Mouse (Mus musculus): ENCODE measurements around the gene Ms4a6b.
"Not testable (repeated sequence)": the region's sequence is repeated elsewhere in the genome, so short reads cannot be mapped to it uniquely, and the experiment has no call there.

Ms4a6b gene

GRCm38 (mm10) chr19:11516246-11516645, at the start of gene Ms4a6b:
Gene Ms4a6b (plus strand): TSS chr19:11516512.
- DNase-seq (ENCODE audit: low spot score in 2 of 2), result no peak

- not testable (repeated sequence) for DNase-seq (ENCODE audit: low spot score in 2 of 2)
Measured at GRCm38 (mm10) chr19:11468361-11468760, 48.0 kb upstream of the Ms4a6b start.

- DNase-seq (ENCODE audit: low spot score in 2 of 2), result not testable (repeated sequence)
Measured at GRCm38 (mm10) chr19:11469215-11469614, 47.1 kb upstream of the Ms4a6b start, which contains the start of gene Ms4a6c. Gene Ms4a6c (plus strand): TSS chr19:11469366.

GRCm38 (mm10) chr19:11479714-11480113, 36.6 kb upstream of the Ms4a6b start:
- no peak for DNase-seq (ENCODE audit: low spot score in 2 of 2)

- DNase-seq (ENCODE audit: low spot score in 2 of 2), result no peak
Measured at GRCm38 (mm10) chr19:11482684-11483083, 33.6 kb upstream of the Ms4a6b start.

GRCm38 (mm10) chr19:11483941-11484340, 32.4 kb upstream of the Ms4a6b start:
- DNase-seq (ENCODE audit: low spot score in 2 of 2), result no peak

GRCm38 (mm10) chr19:11484388-11484787, 31.9 kb upstream of the Ms4a6b start:
- no peak for DNase-seq (ENCODE audit: low spot score in 2 of 2)

- no peak for DNase-seq (ENCODE audit: low spot score in 2 of 2)
Measured at GRCm38 (mm10) chr19:11485266-11485665, 31.0 kb upstream of the Ms4a6b start.

- peak; percentile 22 to 47 for DNase-seq (ENCODE audit: low spot score in 2 of 2)
Measured at GRCm38 (mm10) chr19:11485746-11486145, 30.6 kb upstream of the Ms4a6b start, which contains the start of gene Gm8369. Gene Gm8369 (plus strand): TSS chr19:11485938.

GRCm38 (mm10) chr19:11486599-11486998, 29.7 kb upstream of the Ms4a6b start:
- no peak for DNase-seq (ENCODE audit: low spot score in 2 of 2)

GRCm38 (mm10) chr19:11491406-11492189, 24.7 kb upstream of the Ms4a6b start:
- no peak for DNase-seq (ENCODE audit: low spot score in 2 of 2)

- no peak for DNase-seq (ENCODE audit: low spot score in 2 of 2)
Measured at GRCm38 (mm10) chr19:11492671-11493070, 23.6 kb upstream of the Ms4a6b start.

- DNase-seq (ENCODE audit: low spot score in 2 of 2), result no peak
Measured at GRCm38 (mm10) chr19:11494519-11494918, 21.8 kb upstream of the Ms4a6b start.

- DNase-seq (ENCODE audit: low spot score in 2 of 2), result no peak
Measured at GRCm38 (mm10) chr19:11496361-11496760, 20.0 kb upstream of the Ms4a6b start.

GRCm38 (mm10) chr19:11497300-11497699, 19.0 kb upstream of the Ms4a6b start:
- not testable (repeated sequence) for DNase-seq (ENCODE audit: low spot score in 2 of 2)

- no peak for DNase-seq (ENCODE audit: low spot score in 2 of 2)
Measured at GRCm38 (mm10) chr19:11500796-11501195, 15.5 kb upstream of the Ms4a6b start.

- DNase-seq (ENCODE audit: low spot score in 2 of 2), result no peak
Measured at GRCm38 (mm10) chr19:11501326-11501725, 15.0 kb upstream of the Ms4a6b start.

GRCm38 (mm10) chr19:11504857-11505256, 11.5 kb upstream of the Ms4a6b start:
- no peak for DNase-seq (ENCODE audit: low spot score in 2 of 2)

- no peak for DNase-seq (ENCODE audit: low spot score in 2 of 2)
Measured at GRCm38 (mm10) chr19:11513458-11513857, 2.9 kb upstream of the Ms4a6b start.

GRCm38 (mm10) chr19:11516845-11517244, 533 bp downstream of the Ms4a6b start:
- no peak for DNase-seq (ENCODE audit: low spot score in 2 of 2)

GRCm38 (mm10) chr19:11517373-11517772, 1.1 kb downstream of the Ms4a6b start:
- DNase-seq (ENCODE audit: low spot score in 2 of 2), result not testable (repeated sequence)

GRCm38 (mm10) chr19:11518356-11518755, 2.0 kb downstream of the Ms4a6b start:
- DNase-seq (ENCODE audit: low spot score in 2 of 2), result not testable (repeated sequence)

GRCm38 (mm10) chr19:11520146-11520545, 3.8 kb downstream of the Ms4a6b start:
- DNase-seq (ENCODE audit: low spot score in 2 of 2), result no peak
